Mouse (Mus musculus) kidney, adult 8-10 months (tissue): Measurements from ENCODE around the gene Tns1.
A peak's percentile ranks its signal among the peaks of the same experiment; 100 is the strongest.
"Not testable (repeated sequence)": the region's sequence is repeated elsewhere in the genome, so short reads cannot be mapped to it uniquely, and the experiment has no call there.

ENCODE experiments used
- DNase-seq, 2 experiments: peaks; one replicate each; pipeline ENCODE4 v3.0.0; 2022

Gene Tns1

DNA sequence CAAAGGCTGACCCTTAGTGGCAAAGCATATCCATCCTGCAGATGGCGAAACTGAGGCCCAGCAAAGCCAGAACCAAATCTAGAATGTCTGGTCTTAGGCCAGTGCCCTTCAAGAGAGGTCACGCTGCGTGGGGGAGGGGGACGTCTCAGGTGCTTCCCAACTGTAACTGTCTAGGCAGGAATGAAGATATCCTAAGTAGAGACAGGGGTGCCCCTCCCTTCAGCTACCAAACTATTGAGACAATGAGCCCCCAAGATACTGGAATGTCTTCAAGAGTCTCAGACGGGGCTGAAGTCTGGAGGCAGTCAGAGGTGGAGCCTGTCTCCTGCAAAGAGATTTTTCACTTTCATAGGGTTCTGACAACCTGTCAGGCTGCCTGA is 218.4 kb downstream of the Tns1 start:
- peak in 1 of 2 experiments; percentile 39 for DNase-seq

DNA sequence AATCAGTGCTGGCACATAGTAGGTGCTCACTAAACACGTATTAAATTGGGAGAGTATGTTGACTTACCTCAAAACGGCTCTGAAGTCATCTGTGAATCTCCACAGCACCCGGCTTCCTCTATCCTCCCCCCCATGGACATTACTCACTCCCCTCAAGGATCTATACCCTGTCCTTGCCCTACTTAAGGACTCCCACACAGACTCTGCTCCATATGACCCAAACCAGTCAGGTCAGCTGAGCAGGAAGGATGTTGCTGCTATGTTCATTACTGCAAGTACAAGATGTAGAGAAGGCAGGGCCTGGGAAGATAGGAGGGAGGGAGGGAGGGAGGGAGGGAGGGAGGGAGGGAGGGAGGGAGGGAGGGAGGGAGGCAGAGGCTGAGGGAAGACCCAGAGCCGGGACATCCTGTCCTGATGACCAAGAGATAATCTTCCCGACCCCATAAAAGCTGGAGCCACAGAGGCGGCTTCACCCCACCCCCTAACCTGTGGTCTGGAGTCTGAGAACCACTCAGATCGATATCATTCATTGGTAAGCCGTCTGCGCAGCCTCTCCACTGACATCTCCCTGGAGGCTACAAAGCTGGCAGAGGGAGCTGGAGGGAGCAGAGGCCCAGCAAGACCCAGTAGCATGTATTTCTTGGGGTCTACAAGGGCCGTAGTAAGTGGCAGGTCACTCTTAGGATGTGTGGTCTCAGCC is 219.0 kb downstream of the Tns1 start:
- peak in 1 of 2 experiments; percentile 9 for DNase-seq

DNA sequence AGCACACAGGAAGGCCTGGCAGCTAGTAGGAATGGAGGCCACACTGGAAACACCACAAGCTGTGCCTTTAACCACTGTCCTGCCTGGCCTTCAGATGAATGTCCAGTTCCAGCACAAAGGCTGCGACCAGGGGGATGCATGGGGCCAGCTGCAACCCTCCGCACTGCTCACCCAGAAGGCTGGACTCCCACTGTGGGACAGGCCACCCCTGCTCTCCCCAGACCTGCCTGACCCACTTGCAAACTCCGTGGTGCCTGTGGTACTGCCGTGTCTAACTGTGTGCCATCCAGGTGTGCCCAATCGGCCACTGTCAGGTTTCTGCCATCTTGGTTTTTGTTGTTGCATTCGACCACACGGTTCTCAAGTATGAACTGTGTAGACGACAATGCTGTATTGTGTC is 219.6 kb downstream of the Tns1 start:
- DNase-seq = no peak

DNA sequence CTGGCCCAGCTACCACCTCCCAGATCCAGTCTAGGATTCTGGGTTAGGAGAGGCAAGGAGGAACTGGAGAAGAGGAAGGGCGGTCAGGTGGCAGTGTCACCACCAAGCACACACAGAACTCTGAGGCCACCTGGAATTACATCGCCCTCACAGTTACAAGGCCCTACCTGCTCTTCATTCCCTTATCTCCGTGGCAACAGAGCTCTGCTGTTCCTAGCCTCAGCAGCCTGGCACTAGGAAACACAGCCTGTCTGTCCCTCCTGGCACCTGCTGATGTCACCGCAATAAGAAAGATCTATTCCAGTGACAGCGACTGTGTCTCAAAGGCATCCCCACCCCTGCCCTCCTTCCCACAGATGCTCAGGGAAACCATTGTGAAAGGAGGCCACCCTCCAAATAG is 221.2 kb downstream of the Tns1 start:
- no peak for DNase-seq

DNA sequence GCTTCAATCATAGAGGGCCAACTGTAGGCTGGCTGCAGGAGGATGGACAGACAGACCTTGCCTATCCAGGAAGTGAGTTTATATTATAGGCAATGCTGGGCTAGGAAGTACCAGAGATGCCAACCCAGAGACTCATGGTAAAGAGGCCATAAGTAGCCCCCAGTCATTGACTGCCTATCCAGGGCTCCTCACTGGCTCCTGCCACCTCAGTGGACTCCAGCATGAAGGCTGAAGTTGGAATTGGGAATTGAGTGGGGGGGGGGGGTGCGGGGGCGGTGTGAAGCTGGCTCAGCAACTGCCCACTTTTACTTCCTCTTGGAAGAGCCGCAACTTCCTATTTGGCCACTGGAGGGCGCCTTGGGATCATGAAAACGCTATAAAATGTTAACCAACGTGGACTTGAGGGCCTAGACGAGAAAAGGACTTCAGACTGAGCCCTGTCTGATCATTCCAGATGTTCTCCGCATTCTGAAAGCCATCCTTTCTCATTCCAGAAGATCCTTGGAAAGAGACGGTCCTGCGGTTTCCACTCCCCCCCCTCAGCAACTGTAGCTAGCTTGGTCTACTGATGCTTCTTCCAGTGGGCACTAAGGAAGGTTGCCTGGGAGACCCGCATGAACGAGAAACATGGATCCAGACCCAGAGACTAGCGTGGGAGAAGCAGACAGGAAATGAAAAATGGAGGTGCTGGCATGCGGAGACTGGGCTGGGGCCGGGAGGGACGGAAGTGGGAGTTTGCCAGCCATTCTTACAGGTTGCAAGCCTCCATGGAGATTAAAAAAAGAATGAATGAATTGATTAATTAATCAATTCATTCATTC is 221.9 kb downstream of the Tns1 start:
- peak in 1 of 2 experiments; percentile 78 for DNase-seq

DNA sequence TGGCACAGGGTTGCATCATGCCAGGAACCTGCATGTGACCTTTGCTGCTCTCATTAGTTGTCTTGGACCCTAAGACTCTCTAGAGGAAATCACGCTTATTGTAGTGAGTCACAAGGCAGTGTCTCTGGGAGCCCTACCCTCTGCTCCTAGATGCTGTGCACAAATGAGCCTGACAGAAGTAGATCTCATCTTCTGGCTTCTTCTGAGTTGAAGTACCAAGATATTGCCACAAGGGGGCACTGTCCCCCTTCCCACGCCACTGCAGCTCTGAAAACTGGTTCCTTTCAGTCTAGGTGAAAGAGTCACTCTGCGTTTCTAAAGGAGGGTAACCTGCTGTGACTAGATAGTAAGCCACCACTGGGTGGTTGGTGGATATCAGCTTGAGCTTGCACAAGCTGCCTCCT is 222.8 kb downstream of the Tns1 start:
- peak; percentile 76 to 80 for DNase-seq

DNA sequence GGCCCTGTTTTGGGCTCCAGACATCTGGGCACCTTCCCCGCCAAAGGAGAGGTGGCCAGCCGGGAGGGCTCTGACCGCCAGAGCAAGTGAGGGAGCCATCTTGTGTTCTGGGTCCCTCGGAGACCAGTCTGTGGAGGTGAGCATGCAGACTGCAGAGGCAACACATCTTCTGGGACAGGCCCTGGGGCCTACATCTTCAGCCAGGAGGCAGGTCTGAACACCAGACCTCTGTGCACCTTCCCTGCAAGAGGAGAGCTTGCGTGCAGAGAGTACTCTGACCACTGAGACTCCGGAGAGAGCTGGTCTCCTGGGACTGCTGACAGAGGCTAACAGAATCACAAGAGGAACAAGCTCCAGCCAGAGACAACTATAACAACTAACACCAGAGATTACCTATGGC is 228.8 kb downstream of the Tns1 start:
- DNase-seq = not testable (repeated sequence)

DNA sequence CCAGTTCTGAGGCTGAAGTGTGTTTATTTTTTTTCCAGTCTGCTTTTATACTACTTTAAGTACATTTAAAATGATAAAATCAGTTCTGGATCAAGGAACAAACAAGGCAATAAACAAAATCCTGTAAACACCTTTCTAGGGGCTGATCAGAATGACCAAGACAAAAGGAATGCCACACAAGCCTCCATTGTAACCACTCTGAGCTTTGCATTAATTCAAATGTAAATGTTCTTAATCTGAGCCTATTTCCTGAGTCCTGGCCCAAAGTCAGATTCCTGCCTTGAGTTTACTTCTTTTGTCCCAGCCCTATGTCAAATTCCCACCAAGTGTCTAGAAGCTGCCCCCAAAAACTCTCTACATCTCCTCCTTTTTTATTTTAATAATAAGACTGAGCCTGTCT is 243.5 kb downstream of the Tns1 start:
- DNase-seq = no peak

DNA sequence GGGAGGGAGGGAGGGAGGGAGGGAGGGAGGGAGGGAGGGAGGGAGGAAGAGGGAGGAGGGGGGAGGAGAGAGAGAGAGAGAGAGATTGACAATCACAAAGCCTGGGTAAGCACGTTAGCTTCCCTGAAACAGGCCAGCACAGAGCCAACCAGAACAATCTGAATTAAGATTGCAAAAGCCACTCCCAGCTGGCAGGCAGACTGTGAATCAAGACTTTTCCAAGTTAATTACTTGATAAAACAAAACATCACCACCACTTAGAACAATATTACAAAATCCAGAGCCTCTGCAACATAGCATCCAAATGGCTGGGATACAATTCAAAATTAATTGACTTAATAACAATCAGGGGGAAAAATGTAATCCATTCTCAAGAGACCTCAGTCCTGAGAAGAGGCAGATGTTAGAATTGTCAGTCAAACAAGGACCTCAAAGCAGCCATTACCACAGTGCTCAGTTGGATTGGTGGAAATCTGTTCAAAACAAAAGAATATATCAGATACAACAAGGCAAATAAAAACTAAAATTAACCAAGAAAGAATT is 248.5 kb downstream of the Tns1 start:
- DNase-seq = no peak

DNA sequence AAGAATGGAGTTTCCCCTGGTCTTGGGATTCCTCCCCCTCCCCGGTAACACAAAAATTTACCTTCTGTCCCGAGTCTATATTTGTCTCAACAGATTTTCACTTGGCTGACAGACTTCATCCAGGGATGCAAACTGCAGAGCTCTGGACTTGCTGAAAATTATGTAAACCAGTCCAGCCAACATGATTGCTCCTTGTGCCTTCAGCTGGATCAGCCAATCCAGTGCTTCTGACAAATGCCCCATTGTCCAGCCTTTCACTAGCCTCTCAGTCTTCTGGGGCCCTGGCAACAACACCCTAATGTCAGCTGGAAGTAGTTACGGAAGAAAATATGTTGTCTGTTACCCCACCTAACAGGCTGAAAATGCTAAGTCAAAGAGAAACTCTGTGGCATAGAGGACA is 259.9 kb downstream of the Tns1 start:
- DNase-seq = no peak

DNA sequence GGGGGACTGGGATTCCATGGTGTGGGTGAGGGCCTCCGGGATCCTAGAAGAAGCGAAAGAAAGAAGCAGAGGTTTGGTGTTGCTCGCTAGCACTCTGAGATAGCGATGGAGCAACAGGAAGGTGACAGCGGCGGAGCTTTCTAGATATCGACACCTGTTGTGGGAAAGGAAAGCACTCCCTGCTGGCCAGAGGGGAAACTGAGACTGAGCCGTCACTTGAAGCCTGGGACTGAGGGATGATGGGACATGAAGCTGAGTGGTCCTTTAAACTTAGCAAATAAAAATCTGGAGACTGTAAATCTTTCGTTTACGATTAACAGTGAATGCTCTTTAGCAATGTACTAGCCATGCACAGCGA is 261.2 kb downstream of the Tns1 start:
- DNase-seq = no peak

DNA sequence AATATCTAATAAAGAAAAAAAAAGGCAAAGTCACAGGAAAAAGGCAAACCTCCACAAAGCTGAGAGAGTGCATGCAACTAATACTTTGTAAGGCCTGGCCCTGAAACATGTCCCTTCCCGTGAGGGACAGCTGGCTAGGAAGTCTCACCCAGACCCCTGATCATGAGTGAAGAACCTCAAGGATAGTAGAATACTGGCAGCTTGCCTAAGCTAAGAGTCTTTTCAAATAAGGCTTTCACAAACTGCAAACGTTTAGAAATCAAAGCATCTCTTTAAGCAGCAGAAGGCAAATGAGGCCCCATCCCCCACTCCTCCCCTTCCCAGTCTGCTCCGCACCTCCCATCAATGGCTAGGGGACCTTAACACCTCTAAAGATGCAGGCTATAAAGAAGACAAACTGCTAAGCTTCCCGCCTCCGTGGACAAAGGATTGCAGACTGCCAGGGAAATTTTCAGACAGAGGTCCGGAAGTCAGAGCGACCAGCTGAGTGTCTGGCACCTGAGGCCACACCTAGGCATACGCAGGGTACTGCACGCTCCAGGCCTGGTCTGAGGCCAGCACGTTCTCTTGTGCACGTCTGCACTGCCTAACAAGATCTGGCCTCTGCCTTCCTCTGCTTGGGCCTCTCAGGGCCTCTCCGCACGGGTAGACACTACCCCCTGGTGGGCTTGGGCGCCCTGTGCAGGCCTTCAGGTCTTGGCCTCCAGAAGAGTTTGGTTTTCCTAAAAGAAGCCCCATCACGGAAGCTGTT is 261.8 kb downstream of the Tns1 start:
- DNase-seq = peak; percentile 71 to 77

DNA sequence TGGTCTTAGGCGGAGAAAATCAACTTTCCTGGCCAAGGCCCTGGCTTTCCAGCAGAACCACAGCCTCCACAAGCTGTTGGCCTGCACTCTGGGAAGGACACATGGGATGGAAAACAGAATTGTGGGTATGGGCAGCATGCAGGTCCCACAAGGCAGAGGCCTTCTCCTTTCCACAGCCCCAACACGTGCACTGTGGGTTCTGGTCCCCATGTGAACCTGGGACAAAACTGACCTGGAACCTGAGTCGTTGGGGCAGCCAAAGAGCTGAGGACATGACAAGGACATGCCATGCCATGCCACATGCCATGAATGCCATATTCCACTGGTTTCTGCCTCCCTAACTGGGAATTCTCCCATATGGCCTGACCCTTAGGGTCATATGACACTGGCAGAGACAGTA is 263.8 kb downstream of the Tns1 start:
- no peak for DNase-seq
